Mouse (Mus musculus) heart, postnatal 25 days (tissue): ENCODE results near the gene Tmed6. TPM values are rescaled to one million over a fixed set of nuclear protein-coding genes. Genes with fewer than 3 reads are reported as not detected.
"Not testable (repeated sequence)": the region's sequence is repeated elsewhere in the genome, so short reads cannot be mapped to it uniquely, and the experiment has no call there.

Source experiments
- DNase-seq: peaks from one replicate; pipeline ENCODE4 v3.0.0; 2022; ENCODE audit warnings: low spot score
- intact Hi-C: fragments of 180-260 bp; cut with DNase I; formaldehyde crosslinking; loops from one replicate; pipeline ENCODE4 v1.15.1; 2025
- total RNA-seq, 2 experiments: library from RNA; stranded (reverse); gene quantifications; 2 replicates each; pipeline ENCODE4 v1.2.3; 2021

Gene Tmed6
- not detected for total RNA-seq

DNA sequence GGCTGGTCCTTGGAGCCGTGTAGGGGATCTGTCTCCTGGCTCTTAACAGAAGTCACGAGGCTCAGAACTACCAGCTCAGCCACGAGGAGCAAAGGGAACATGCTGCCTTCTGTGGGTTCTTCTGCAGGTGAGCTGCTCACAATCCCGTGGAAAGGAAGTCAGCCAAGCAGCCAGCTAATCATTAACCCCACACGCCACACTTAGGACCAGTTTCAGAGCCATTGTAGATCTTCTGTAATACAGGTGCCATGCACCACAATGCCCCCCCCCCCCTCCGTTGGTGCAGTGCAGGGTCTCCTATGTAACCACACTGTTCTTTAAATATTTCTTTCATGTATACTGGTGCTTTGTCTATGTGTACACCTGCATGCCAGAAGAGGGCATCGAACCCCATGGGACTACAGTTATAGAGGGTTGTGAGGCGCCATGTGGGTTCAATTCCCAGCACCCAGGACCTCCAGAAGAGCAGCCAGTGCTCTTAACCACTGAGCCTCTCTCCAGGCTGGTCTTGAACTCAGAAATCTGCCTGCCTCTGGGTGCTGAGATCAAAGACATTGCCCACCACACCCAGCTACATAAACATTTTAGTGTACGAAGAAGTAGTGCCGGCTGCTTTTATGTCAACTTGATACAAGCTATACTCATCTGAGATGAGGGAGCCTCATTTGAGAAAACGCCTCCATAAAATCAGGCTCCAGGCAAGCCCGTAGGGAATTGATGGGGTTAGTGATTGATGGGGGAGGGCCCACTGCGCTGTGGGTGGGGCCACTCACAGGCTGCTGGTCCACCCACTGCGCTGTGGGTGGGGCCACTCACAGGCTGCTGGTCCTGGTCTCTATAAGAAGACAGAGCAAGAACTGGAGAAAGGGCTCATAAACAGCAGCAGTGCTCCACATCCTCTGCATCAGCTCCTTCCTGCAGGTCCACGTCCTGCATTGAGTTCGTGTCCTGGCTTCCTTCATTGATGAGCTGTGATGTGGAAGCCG lies at the start of gene Tmed6:
Gene Tmed6 (minus strand): TSS at position 134 of the 986 bp plus-strand sequence.
- intact Hi-C loops = no loop called here
- no peak for DNase-seq

GRCm38 (mm10) chr8:107115008-107115320 lies 49.5 kb upstream of the Tmed6 start:
- intact Hi-C loops = loop anchor here (5.0 kb wide), 1 partner anchor 57 kb away; no protein-coding TSS in a partner anchor

DNA sequence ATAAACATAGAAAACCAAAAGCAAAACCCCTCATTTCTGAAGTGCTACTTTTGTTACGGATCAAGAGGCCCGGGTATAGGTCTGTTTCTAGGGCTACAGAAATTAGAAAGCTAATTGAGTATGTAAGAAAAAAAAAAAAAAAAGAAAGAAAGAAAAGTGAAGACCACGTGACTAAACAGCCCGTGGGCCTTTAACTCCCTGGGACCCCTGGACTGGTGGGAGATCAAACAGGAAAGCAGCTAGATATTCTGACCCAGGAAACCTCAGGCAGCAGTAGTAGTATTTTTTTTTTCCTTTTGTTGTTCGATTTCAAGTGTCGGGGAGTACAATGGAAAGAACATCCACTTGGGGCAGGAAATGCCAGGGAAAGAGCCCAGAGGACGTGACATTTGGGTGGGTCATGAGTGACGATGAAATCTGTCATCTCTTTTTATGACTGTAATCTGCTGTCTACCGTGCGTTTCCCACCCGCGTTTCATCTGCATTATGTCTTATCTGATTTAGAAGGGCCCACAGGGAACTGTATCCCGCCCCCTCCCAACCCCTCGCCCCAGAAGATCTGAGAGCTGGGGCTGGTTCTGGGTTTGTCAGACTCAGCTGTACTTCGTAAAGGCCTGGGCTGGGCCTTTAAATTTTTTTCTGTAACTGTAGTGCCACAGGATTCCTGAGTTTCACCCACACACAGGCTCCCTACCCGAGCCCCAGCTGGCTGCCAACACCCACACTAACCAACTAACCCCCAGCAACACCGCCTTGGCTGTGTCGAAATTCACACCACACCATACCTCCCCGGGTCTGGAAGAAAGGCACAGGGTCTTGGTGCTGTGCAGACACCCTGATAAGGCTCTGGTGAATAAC lies 48.9 kb upstream of the Tmed6 start:
- DNase-seq = no peak
- intact Hi-C loops = loop anchor here (5.0 kb wide), 1 partner anchor 58 kb away; no protein-coding TSS in a partner anchor

More at GRCm38 (mm10) chr8:107115008-107115320, 49.5 kb upstream of the Tmed6 start:
- no peak for DNase-seq

- DNase-seq = no peak
- intact Hi-C loops = loop anchor here (2.0 kb wide), 1 partner anchor 312 kb away; the partner anchor contains the start of gene Nob1
Measured at GRCm38 (mm10) chr8:107113209-107113608, 47.8 kb upstream of the Tmed6 start.

DNA sequence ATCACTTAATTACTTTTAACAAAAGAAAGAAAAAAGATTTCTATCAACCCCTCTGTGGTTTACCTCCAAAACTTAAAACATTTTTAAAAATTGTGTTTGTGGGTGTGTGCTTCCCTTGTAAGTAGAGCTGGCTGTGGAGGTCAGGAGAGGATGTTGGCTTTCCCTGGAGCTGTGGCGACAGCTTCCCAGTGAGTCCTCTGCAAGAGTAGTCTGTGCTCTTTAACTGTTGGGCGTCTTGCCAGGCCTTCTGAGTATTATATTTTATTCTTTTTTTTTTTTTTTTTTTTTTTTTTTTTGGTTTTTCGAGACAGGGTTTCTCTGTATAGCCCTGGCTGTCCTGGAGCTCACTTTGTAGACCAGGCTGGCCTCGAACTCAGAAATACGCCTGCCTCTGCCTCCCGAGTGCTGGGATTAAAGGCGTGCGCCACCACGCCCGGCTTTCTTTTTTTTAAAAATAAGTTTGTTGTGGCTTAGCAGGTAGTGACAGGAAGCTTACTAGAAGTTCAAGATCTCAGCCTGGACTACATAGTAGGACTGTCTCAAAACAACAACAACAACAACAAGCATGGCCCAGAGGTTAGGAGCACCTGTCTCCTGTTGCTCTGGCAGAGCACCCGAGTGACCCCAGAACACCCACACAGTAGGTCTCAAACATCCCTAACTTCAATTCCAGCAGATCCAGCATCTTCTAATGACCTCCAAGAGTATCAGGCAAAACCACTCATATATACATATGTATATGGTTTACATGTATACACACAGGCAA lies 46.1 kb upstream of the Tmed6 start:
- DNase-seq = no peak
- intact Hi-C loops = loop anchor here (2.0 kb wide), 1 partner anchor 313 kb away; the partner anchor contains the start of gene Nob1

GRCm38 (mm10) chr8:107110629-107111330 lies 45.3 kb upstream of the Tmed6 start:
- intact Hi-C loops = no loop called here
- DNase-seq = no peak

DNA sequence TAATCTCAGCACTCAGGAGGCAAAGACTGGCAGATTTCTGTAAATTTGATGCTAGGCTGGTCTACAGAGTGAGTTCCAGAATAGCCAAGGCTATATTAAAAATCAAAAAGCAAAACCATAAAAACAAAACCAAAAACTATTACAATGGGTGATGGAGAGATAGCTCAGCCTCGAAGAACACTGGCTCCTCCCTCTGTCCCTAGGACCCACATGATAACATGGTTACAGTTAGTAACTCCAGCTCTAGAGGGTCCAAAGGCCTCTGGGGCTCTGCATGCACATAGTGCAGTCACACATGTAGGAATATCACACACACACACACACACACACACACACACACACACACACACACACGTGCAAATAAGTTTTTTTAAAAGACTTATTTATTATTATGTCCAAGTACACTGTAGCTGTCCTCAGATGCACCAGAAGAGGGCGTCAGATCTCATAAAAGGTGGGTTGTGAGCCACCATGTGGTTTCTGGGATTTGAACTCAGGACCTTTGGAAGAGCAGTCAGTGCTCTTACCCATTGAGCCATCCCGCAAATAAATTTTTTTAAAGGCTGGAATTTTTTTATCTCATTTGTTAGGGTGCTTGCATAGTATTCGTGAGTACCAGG lies 44.5 kb upstream of the Tmed6 start:
- no peak for DNase-seq
- intact Hi-C loops = no loop called here

DNA sequence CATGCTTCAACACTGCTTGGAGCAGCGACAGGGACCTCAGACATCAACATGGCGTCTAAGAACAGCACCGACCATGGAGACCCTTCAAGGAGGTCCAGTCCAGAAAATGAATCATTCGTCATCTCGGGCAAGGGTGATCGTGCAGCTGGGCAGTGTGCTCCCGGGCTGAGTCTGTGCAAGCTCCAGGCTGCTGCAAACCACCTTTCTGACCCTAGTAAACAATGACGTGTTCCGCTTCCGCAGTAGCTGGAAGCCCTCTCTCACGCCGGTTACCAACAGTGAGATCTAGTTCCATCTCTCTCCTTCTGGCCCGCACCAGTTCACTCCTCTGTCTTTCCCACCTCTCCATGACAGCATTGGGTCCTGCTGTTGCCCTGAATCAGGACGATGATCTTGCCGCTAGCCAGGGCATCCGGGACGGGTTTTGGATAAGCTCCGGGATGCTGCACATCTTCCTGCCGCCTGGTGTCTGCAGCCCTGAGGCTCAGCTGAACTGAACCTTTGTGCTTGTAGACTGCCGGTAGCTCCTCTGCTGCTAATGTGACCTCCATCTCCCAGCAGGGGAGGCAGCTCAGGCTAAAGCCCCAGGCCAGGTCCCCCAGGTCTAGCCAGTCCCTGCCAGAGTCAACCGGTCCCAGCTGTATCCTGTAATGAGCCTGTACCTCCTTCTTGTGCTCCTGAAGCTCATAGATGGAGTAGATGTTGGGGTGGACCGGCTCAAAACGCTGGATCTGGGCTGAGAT lies 43.7 kb upstream of the Tmed6 start:
- no peak for DNase-seq
- intact Hi-C loops = no loop called here

DNA sequence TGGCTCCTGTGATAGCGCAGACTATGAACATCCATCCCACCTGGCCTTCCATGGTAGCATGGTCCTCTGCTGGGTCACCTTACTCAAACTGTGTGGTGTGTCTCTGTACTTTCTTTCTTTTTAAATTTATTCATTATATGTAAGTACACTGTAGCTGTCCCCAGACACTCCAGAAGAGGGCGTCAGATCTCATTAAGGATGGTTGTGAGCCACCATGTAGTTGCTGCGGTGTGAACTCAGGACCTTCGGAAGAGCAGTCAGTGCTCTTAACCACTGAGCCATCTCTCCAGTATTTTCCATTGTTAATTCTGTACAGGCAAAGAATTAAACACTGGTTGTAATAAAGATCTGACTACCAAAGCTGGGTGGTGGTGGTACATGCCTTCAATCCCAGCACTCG lies 42.6 kb upstream of the Tmed6 start:
- DNase-seq, intact Hi-C loops: not testable (repeated sequence)

- intact Hi-C loops = loop anchor here (1.0 to 5.0 kb wide), 2 partner anchors 220 to 318 kb away; no protein-coding TSS in a partner anchor
- peak; percentile 26 for DNase-seq
Measured at GRCm38 (mm10) chr8:107104547-107104946, 39.1 kb upstream of the Tmed6 start.

DNA sequence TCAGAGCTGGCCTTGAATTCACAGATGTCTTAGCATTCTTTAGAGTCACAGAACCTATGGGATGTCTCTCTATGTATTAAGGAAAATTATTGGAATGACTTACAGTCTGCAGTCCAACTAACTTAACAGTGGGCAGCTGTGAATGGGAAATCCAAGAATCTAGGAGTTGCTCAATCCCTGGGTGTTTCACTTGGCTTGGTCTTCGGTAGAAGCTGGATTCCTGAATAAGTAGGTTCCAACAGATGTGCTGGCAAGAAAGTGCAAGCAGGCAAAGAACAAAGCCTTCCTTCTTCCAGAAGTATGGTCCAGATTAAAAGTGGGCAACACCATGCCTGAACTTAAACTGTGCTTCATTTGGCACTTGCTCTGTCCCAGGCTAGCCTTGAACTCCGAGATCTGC lies 35.2 kb upstream of the Tmed6 start:
- no peak for DNase-seq
- intact Hi-C loops = loop anchor here (5.0 kb wide), 1 partner anchor 322 kb away; no protein-coding TSS in a partner anchor

GRCm38 (mm10) chr8:107096366-107097036 lies 31.1 kb upstream of the Tmed6 start, which contains the start of gene Terf2:
Gene Terf2 (minus strand): TSS chr8:107096547.
- peak; percentile 89 for DNase-seq
- intact Hi-C loops = no loop called here

DNA sequence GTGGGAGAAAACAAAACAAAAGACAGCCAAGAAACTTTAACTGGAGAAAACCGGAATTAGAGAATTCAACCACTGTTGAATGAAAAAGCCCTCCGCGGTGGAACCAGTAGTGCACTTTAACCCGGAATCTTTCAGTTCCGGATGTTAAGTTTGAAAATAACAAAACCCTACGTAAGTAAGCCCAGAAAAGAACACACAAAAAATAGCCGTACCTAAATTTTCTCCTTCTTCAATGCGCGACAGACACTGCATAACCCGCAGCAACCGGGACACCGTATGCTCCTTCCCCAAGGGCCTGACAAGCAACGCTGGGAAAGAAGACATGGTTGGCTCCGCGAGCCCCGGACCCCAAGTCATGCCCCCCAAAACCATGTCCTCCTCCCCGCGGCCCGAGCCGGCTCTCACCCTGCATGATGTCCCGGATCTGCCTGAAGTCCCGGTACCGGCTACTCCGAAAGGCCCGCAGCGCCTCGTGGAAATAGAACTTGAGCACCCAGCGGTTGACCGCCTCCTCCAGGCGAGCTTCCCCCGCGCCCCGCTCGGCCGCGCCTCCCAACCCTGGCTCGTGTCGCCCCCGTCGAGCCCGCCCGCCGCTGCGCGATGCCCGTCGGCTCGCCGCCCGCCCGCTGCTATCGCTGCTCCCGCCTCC lies 30.4 kb upstream of the Tmed6 start:
- DNase-seq = no peak
- intact Hi-C loops = no loop called here

- DNase-seq = no peak
- intact Hi-C loops = no loop called here
Measured at GRCm38 (mm10) chr8:107090531-107090930, 25.1 kb upstream of the Tmed6 start.

- intact Hi-C loops = no loop called here
- DNase-seq = no peak
Measured at GRCm38 (mm10) chr8:107088526-107089063, 23.2 kb upstream of the Tmed6 start.

DNA sequence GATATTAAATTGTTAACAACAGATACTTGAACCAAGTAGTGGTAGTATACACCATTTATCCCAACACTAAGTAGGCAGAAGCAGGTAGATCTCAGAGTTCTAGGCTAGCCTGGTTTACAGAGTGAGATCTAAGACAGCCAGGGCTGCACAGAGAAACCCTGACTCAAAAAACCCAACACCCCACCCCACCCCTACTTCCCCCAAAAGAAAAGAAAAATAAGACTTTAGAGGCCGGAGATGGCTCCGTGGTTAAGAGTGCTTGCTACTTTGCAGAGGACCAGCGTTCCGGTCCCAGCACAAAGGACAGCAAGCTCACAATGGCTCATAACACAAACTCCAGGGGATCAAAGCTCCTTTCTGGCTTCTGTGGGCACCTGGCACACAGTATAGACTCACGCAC lies 20.6 kb upstream of the Tmed6 start:
- DNase-seq = no peak
- intact Hi-C loops = no loop called here

DNA sequence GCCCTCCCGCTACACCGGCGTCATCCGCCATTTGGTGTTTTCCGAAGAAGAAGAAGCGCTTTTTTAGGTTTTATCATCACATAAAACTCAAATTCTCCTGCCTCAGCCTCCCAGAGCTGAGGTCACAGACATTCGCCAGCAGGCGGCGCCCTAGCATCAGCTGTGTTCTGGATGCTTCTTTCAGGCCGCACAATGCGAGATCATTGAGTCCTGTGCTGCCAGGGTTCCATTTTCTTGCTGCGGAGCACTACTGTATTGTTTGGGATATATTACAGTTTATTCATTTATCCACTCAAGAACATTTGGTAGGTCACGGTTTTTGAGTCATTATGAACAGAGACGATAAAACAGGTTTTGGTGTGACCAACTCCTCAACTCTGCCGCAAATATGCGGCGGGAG lies 19.9 kb upstream of the Tmed6 start:
- DNase-seq = no peak
- intact Hi-C loops = no loop called here
